Mouse (Mus musculus) right cerebral cortex, postnatal 14 days (tissue): Measurements from ENCODE around the gene Il23a.
A peak's percentile ranks its signal among the peaks of the same experiment; 100 is the strongest.
"Not testable (repeated sequence)": the region's sequence is repeated elsewhere in the genome, so short reads cannot be mapped to it uniquely, and the experiment has no call there.

Experiments used
- DNase-seq: peaks from one replicate; pipeline ENCODE4 v3.0.0; 2022

Il23a gene

GRCm38 (mm10) chr10:128298702-128299171 is at the start of gene Il23a:
TSS of gene Il23a (minus strand) at chr10:128298752.
- DNase-seq: no peak

- DNase-seq: no peak
These were observed 49.0 kb upstream of the Il23a start for GRCm38 (mm10) chr10:128347541-128347940.

GRCm38 (mm10) chr10:128344568-128345275 is 46.2 kb upstream of the Il23a start:
- DNase-seq: peak; percentile 19

- DNase-seq: no peak
These were observed 44.9 kb upstream of the Il23a start for GRCm38 (mm10) chr10:128343436-128343835.

GRCm38 (mm10) chr10:128340257-128340656 is 41.7 kb upstream of the Il23a start:
- no peak for DNase-seq

- DNase-seq: no peak
These were observed 40.4 kb upstream of the Il23a start for GRCm38 (mm10) chr10:128338948-128339347.

- DNase-seq: no peak
These were observed 39.9 kb upstream of the Il23a start for GRCm38 (mm10) chr10:128338415-128338814.

GRCm38 (mm10) chr10:128337306-128338181 is 39.0 kb upstream of the Il23a start, which contains the start of gene Cs:
TSS of gene Cs (plus strand) at chr10:128337734.
- DNase-seq: peak; percentile 96

GRCm38 (mm10) chr10:128336597-128336996 is 38.0 kb upstream of the Il23a start:
- DNase-seq: no peak

GRCm38 (mm10) chr10:128336195-128336594 is 37.6 kb upstream of the Il23a start:
- no peak for DNase-seq

- DNase-seq: peak; percentile 71
These were observed 37.0 kb upstream of the Il23a start for GRCm38 (mm10) chr10:128335582-128335981.

GRCm38 (mm10) chr10:128332358-128333249 is 34.1 kb upstream of the Il23a start:
- DNase-seq: not testable (repeated sequence)

GRCm38 (mm10) chr10:128327610-128328009 is 29.1 kb upstream of the Il23a start:
- no peak for DNase-seq

GRCm38 (mm10) chr10:128326825-128327224 is 28.3 kb upstream of the Il23a start:
- DNase-seq: no peak

- no peak for DNase-seq
These were observed 25.0 kb upstream of the Il23a start for GRCm38 (mm10) chr10:128323516-128323915.

GRCm38 (mm10) chr10:128322141-128323108 is 23.9 kb upstream of the Il23a start, which contains the start of gene Cnpy2:
TSS of gene Cnpy2 (plus strand) at chr10:128322459.
- peak; percentile 81 for DNase-seq

GRCm38 (mm10) chr10:128321641-128322040 is 23.1 kb upstream of the Il23a start:
- no peak for DNase-seq

GRCm38 (mm10) chr10:128315578-128315977 is 17.0 kb upstream of the Il23a start:
- no peak for DNase-seq

- DNase-seq: no peak
These were observed 12.3 kb upstream of the Il23a start for GRCm38 (mm10) chr10:128310902-128311301.

GRCm38 (mm10) chr10:128310177-128310576 is 11.6 kb upstream of the Il23a start:
- DNase-seq: peak; percentile 46

GRCm38 (mm10) chr10:128309654-128310053 is 11.1 kb upstream of the Il23a start:
- no peak for DNase-seq
